Mouse (Mus musculus) embryonic facial prominence, embryonic 10.5 days (tissue): ENCODE results near the gene Bcl2. TPM values are rescaled to one million over a fixed set of nuclear protein-coding genes. Genes with fewer than 3 reads are reported as not detected.

Source experiments
- DNase-seq: peaks from one replicate; pipeline ENCODE4 v3.0.0-alpha.2; 2017; ENCODE audit warnings: low spot score
- H3K27ac ChIP-seq: fragments of 300-500 bp; sonication (generic); replicated peaks from 2 replicates; pipeline ENCODE4 v1.5.1; 2016; ENCODE audit warnings: mild to moderate bottlenecking
- H3K27me3 ChIP-seq: fragments of 300-500 bp; sonication (generic); replicated peaks from 2 replicates; pipeline ENCODE4 v1.6.1; 2016; ENCODE audit warnings: low read depth, mild to moderate bottlenecking; ENCODE audit not compliant: poor library complexity, severe bottlenecking
- H3K36me3 ChIP-seq: fragments of 300-500 bp; sonication (generic); replicated peaks from 2 replicates; pipeline ENCODE4 v1.6.1; 2016; ENCODE audit warnings: mild to moderate bottlenecking, moderate library complexity
- H3K4me1 ChIP-seq: fragments of 300-500 bp; sonication (generic); 2 replicates; pipeline ENCODE4 v1.6.1; 2016
- H3K4me3 ChIP-seq: fragments of 300-500 bp; sonication (generic); 2 replicates; pipeline ENCODE4 v1.5.1; 2016; ENCODE audit warnings: mild to moderate bottlenecking, moderate library complexity
- H3K9me3 ChIP-seq: fragments of 300-500 bp; sonication (generic); 2 replicates; pipeline ENCODE4 v1.6.1; 2016; ENCODE audit warnings: mild to moderate bottlenecking
- WGBS: fragments of 180-500 bp; shearing (Covaris S2); methylation state at CpG from one replicate; pipeline ENCODE4 v1.1.7; 2016; 5-methylcytosine and 5-hydroxymethylcytosine counted together
- polyA plus RNA-seq: library from polyadenylated mRNA; unstranded; fragments of >200 nt; fragmentation: Nextera tagmentation; extraction: Ambion mirVana; gene quantifications from 2 replicates; pipeline ENCODE4 v1.2.1, GENCODE M21; 2016

Gene Bcl2
- polyA plus RNA-seq, 1 experiment from 2014 or later, result 10.8 TPM

GRCm38 (mm10) chr1:106650427-106650826 is 63.6 kb downstream of the Bcl2 start:
- no peak for DNase-seq
- H3K36me3 ChIP-seq, result no peaks in the 10 kb centered on the region
- no peak overlapping the region for H3K4me3 ChIP-seq
- WGBS, result 85% methylated on average over 4 of the region's 4 CpGs
- no peaks in the 10 kb centered on the region for H3K9me3 ChIP-seq
- no peaks in the 10 kb centered on the region for H3K27me3 ChIP-seq
- H3K27ac ChIP-seq, result peak overlapping the region; percentile 24; the same call in 1 of the 2 replicates
- peaks cover 6% of the 10 kb centered on the region; the same call in 1 of the 2 replicates for H3K4me1 ChIP-seq

- 90% methylated on average over 3 of the region's 3 CpGs for WGBS
These were observed 66.7 kb downstream of the Bcl2 start for GRCm38 (mm10) chr1:106647336-106647735.

GRCm38 (mm10) chr1:106644566-106644965 is 69.5 kb downstream of the Bcl2 start:
- Histone ChIP-seq H3K4me3 (no peak overlapping the region), H3K4me1 (no peaks in the 10 kb centered on the region)
- DNase-seq, result no peak

More at GRCm38 (mm10) chr1:106647336-106647735, 66.7 kb downstream of the Bcl2 start:
- Histone ChIP-seq H3K4me1 (peaks cover 6% of the 10 kb centered on the region; the same call in 1 of the 2 replicates), H3K9me3 (no peaks in the 10 kb centered on the region), H3K27ac (no peak overlapping the region), H3K27me3 (no peaks in the 10 kb centered on the region), H3K4me3 (no peak overlapping the region), H3K36me3 (no peaks in the 10 kb centered on the region)
- DNase-seq, result no peak

DNA sequence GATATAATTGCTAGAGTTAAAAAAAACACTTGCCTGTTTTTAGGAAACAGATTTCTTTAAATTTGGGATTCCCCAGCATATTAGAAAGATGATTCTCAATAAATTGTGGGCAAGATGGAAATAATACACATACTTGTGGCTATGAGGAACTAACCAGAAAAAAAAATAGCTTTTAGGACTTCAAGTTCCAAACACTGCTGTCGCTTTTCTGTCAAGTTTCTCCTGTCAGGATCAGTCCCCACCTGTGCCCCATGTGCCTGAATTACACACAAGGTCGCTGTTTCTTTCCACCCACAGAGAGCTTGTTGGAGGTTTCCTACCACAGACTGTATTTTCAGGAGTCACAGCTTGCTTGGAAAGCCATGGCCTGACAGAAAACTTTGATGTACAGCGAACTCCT is 70.5 kb downstream of the Bcl2 start:
- DNase-seq, result no peak
- no peaks in the 10 kb centered on the region for H3K9me3 ChIP-seq
- no peaks in the 10 kb centered on the region for H3K4me1 ChIP-seq
- no peaks in the 10 kb centered on the region for H3K27me3 ChIP-seq
- no peak overlapping the region for H3K4me3 ChIP-seq
- no peak overlapping the region for H3K27ac ChIP-seq
- no peaks in the 10 kb centered on the region for H3K36me3 ChIP-seq
- 79% methylated on average over 3 of the region's 3 CpGs for WGBS

More at GRCm38 (mm10) chr1:106644566-106644965, 69.5 kb downstream of the Bcl2 start:
- no peak overlapping the region for H3K27ac ChIP-seq
- H3K36me3 ChIP-seq, result no peaks in the 10 kb centered on the region
- WGBS, result 86% methylated on average over 4 of the region's 4 CpGs
- no peaks in the 10 kb centered on the region for H3K9me3 ChIP-seq
- H3K27me3 ChIP-seq, result no peaks in the 10 kb centered on the region

DNA sequence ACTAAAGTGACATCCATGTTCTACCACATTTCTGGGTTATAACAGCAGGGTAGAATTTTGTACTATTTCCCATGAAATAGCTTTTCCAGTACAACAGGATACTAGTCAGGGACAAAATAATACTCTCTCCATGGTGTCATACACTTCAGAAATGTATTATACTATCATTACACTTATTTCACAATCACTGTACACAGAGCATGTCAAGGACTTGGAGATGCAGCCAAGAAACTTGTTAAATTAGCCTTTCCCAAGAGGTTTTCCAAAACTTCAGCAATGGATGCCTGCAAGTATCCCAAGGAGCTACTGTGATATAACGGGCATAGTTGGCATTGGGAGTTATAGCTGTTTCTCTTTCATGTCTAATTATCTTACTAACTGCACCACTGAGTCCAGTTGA is 73.5 kb downstream of the Bcl2 start:
- Histone ChIP-seq H3K27ac (no peak overlapping the region), H3K4me3 (no peak overlapping the region), H3K4me1 (peaks cover 15% of the 10 kb centered on the region), H3K9me3 (no peaks in the 10 kb centered on the region), H3K27me3 (no peaks in the 10 kb centered on the region), H3K36me3 (no peaks in the 10 kb centered on the region)
- 93% methylated on average over 1 of the region's 1 CpGs for WGBS
- no peak for DNase-seq

GRCm38 (mm10) chr1:106637705-106638104 is 76.4 kb downstream of the Bcl2 start:
- no peak overlapping the region for H3K4me3 ChIP-seq
- no peak overlapping the region for H3K27ac ChIP-seq
- H3K27me3 ChIP-seq, result no peaks in the 10 kb centered on the region
- H3K36me3 ChIP-seq, result no peaks in the 10 kb centered on the region
- DNase-seq, result no peak
- H3K4me1 ChIP-seq, result peaks cover 18% of the 10 kb centered on the region
- 97% methylated on average over 11 of the region's 11 CpGs for WGBS
- no peaks in the 10 kb centered on the region for H3K9me3 ChIP-seq

GRCm38 (mm10) chr1:106636714-106637113 is 77.4 kb downstream of the Bcl2 start:
- no peaks in the 10 kb centered on the region for H3K9me3 ChIP-seq
- no peaks in the 10 kb centered on the region for H3K27me3 ChIP-seq
- H3K4me1 ChIP-seq, result peaks cover 18% of the 10 kb centered on the region
- peak overlapping the region; percentile 44 for H3K27ac ChIP-seq
- 29% methylated on average over 2 of the region's 2 CpGs for WGBS
- H3K36me3 ChIP-seq, result no peaks in the 10 kb centered on the region
- H3K4me3 ChIP-seq, result no peak overlapping the region
- DNase-seq, result no peak

DNA sequence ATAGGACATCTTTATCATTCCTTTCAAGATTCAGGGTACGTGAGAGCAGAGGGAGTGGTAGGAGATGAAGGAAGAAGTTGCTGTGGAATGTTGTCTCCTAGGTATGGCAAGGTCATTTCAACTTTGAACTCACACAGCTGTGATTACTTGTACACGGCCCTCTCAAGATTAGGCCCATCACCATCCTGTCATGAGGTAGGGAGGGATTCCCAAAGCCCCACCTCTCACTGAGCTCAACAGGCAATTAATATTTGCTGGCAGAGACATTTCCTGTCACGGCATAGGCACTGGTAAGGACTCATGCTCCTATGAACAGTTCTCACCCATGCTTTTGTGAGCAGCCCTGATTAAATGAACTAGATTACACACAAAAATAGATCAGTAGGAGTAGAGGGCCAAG is 80.9 kb downstream of the Bcl2 start:
- no peak for DNase-seq
- no peaks in the 10 kb centered on the region for H3K36me3 ChIP-seq
- H3K4me3 ChIP-seq, result no peak overlapping the region
- 54% methylated on average over 3 of the region's 3 CpGs for WGBS
- H3K27ac ChIP-seq, result no peak overlapping the region
- H3K27me3 ChIP-seq, result no peaks in the 10 kb centered on the region
- H3K4me1 ChIP-seq, result peaks cover 47% of the 10 kb centered on the region
- no peaks in the 10 kb centered on the region for H3K9me3 ChIP-seq

- no peaks in the 10 kb centered on the region for H3K36me3 ChIP-seq
- no peak overlapping the region for H3K27ac ChIP-seq
- DNase-seq, result no peak
- no peaks in the 10 kb centered on the region for H3K27me3 ChIP-seq
- no peaks in the 10 kb centered on the region for H3K9me3 ChIP-seq
- 93% methylated on average over 3 of the region's 3 CpGs for WGBS
- H3K4me1 ChIP-seq, result peaks cover 41% of the 10 kb centered on the region
- H3K4me3 ChIP-seq, result no peak overlapping the region
These were observed 82.1 kb downstream of the Bcl2 start for GRCm38 (mm10) chr1:106631869-106632463.

DNA sequence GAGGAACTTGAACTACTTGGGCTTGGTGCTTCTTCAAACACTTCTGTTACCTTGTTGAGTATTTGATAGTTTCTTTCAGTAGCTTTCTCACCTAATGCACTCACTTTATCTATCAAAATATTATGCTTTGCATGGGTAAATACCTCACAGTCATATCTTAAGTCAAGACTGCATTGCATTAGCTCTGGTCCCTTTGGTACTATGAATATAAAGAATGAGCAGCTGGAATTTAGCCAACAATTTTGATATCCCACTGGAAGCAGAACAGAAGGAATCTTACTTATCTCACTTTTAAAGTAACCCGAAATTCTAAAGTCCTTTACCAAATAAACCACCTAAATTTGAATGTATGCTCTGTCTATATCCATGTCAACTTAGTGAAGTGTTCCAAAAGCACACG is 83.1 kb downstream of the Bcl2 start:
- WGBS, result 89% methylated on average over 2 of the region's 2 CpGs
- no peaks in the 10 kb centered on the region for H3K36me3 ChIP-seq
- no peaks in the 10 kb centered on the region for H3K27me3 ChIP-seq
- DNase-seq, result no peak
- no peaks in the 10 kb centered on the region for H3K9me3 ChIP-seq
- peak overlapping the region; percentile 65 for H3K27ac ChIP-seq
- peaks cover 34% of the 10 kb centered on the region for H3K4me1 ChIP-seq
- no peak overlapping the region for H3K4me3 ChIP-seq

- peak; percentile 45 for DNase-seq
- Histone ChIP-seq H3K9me3 (no peaks in the 10 kb centered on the region), H3K4me1 (peaks cover 34% of the 10 kb centered on the region), H3K27ac (peak overlapping the region; percentile 65), H3K27me3 (no peaks in the 10 kb centered on the region), H3K36me3 (no peaks in the 10 kb centered on the region), H3K4me3 (peak overlapping the region; percentile 5; the same call in 1 of the 2 replicates)
- 8% methylated on average over 4 of the region's 4 CpGs for WGBS
These were observed 84.0 kb downstream of the Bcl2 start for GRCm38 (mm10) chr1:106629931-106630682.

GRCm38 (mm10) chr1:106629470-106629830 is 84.6 kb downstream of the Bcl2 start:
- Histone ChIP-seq H3K4me1 (peaks cover 34% of the 10 kb centered on the region), H3K36me3 (no peaks in the 10 kb centered on the region), H3K27me3 (no peaks in the 10 kb centered on the region), H3K4me3 (no peak overlapping the region), H3K9me3 (no peaks in the 10 kb centered on the region), H3K27ac (peak overlapping the region; percentile 62)
- peak; percentile 26 for DNase-seq
- 4% methylated on average over 4 of the region's 4 CpGs for whole genome bisulfite sequencing
